Mouse (Mus musculus): ENCODE data around the gene Fancb. TPM values are rescaled to one million over a fixed set of nuclear protein-coding genes. Genes with fewer than 3 reads are reported as not detected.
A peak's percentile ranks its signal among the peaks of the same experiment; 100 is the strongest.

The Fancb gene
- 1 to 10 TPM; 2.6 to 3.2 TPM for total RNA-seq (2021)

DNA sequence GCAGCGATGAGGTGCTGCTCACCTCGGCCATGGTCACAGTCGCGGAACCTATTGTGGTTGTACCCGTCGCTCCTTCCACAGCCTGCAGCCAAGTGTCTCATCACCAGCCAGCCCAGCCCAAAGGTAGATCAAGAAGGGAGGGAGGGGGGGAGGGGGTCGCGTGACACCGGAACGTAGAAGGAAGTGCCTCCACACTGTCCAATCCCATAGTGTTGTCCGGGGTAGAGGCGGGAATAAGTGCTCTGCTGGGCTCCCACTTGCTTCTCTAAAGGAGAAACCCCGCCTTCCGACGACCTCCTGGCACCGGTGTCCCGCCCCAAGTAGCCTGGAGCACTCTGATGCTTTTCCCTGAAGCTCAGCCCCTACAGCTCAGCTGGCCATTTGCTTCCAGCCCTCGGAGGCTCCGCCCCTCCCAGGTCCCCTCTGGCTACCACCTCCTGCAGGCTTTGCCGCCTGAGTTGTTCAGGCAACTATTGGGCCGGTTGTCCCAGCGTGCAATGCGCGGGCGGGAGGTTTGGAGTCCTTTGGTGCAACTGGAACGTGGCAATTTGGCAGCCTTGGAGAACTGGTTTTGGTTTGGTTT is at the start of gene Fancb, which contains the start of gene Mospd2:
TSS of gene Fancb (plus strand) at position 400 of the 583 bp plus-strand sequence.
TSS of gene Mospd2 (minus strand) at position 183 of the 583 bp plus-strand sequence.
- intact Hi-C loops (cut with DNase I): no loop called here
- DNase-seq: peak; percentile 87

DNA sequence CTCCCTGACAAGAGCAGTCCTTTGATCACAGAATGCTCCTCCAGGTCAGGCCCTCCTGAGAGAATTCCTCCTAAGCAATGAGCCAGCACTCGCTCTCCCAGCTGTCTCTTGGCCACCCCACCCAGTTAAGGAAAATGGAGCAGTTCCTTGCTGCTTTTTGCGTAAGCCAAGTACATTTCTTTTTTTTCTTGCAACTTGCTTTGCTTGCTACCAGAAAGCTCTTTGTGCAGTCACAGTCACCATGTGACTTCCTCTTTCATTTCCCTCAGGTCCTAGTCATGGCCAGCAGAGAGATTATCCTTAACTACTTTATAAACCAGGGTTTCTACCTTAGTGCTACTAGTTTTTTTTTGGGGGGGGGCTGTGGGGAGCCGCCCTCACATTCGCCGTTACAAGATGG is 38.9 kb upstream of the Fancb start:
- intact Hi-C loops (cut with DNase I): no loop called here
- DNase-seq: no peak

GRCm38 (mm10) chrX:164951858-164952576 is 28.4 kb upstream of the Fancb start:
- intact Hi-C loops (cut with DNase I): no loop called here
- DNase-seq: no peak

- intact Hi-C loops (cut with DNase I): no loop called here
- DNase-seq: no peak
These were observed 27.6 kb upstream of the Fancb start for GRCm38 (mm10) chrX:164952601-164953375.

DNA sequence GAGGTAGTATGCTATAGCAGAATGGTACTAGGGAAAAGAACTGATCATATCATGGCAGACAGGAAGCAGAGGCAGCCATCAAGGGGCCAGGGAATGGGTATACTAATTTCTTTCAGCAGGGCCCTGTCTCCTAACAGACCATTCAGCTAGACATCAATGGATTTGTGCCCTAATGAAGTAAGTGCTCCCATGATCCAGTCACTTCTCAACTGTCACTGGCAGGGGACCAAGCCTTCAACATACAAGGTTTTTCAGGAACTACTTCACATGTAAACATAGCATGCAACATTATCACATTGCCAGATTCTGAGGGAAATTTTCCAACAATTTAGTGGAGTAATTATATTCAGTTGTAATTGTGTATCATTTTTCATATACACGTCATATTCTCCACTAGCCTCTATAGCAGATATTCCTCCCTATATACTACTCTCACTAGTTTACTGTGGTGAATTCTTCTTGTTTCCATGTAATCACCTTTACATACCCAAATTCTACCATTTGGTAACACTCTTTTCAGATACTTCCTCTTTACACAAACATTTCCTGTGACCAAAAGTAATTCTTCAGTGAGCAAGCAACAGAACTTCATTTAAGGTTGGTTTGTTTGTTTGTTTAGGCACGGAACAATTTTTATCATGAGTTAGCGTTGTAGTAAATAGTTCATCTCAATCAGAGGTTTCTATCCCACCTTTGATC is 14.5 kb upstream of the Fancb start:
- intact Hi-C loops (cut with DNase I): loop anchor here (10.0 kb wide), 1 partner anchor 59 kb away; no protein-coding TSS in a partner anchor
- no peak for DNase-seq

GRCm38 (mm10) chrX:164971206-164971605 is 9.2 kb upstream of the Fancb start:
- intact Hi-C loops (cut with DNase I): no loop called here
- no peak for DNase-seq

DNA sequence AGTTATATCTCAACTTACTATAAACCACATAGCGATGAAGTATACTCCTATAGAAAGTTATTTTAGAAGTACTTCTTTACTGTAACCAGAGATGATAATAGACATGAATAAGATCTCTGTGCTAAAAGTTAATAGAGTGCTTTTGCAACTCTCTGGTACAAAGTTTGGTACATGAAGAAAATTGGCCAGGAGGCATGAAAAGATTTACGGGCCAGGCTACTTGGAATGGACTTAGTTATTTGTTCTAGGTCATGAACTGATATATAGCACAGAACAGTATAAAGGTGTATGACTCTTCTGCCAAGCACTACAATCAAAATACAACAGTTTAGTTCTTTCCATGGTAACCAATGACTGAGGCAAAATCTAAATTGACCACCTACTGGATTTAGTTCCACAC is 1.5 kb upstream of the Fancb start:
- intact Hi-C loops (cut with DNase I): no loop called here
- DNase-seq: no peak

- DNase-seq: no peak
- intact Hi-C loops (cut with DNase I): no loop called here
These were observed 22.7 kb downstream of the Fancb start for GRCm38 (mm10) chrX:165003141-165003540.

DNA sequence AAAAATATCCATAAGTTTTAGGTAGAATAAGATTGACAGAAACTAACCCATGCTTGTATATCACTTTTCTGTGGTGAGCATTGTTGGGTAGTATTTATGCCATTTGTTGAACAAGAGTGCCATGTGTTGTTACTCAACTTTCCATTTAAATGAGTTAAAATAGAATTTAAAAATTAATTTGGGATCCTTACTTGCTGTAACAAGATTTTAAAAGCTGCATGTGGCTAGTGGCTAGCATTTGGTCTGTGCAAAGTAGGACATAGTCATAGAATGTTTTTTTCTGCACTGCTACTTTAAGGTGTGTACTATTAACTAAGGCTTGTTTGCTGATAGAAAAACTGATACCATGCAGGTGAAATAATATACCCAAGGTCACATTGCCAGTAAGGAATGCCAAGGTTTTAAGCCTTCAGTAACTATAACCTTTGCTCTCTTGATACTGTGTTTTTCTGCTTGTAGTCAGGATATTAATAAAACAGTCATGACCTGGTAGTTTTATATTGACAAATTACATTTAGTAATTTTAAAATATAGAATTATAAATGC is 24.5 kb downstream of the Fancb start, which contains the start of gene Gm17604:
TSS of gene Gm17604 (minus strand) at position 51 of the 546 bp plus-strand sequence.
- DNase-seq: no peak
- intact Hi-C loops (cut with DNase I): no loop called here

Other genes starting within 250 kb of the Fancb start
- 10 to 100 TPM; 25.7 to 26.6 TPM for gene Mospd2, start 217 bp upstream of the Fancb start, total RNA-seq (2021)
- not detected for gene Gm17604, start 24.2 kb downstream of the Fancb start, total RNA-seq (2021)

All from left cerebral cortex, postnatal 4 days (tissue).